Mouse (Mus musculus) embryonic facial prominence, embryonic 12.5 days (tissue): ENCODE measurements around the gene Lrch1. TPM values are rescaled to one million over a fixed set of nuclear protein-coding genes. Genes with fewer than 3 reads are reported as not detected.

ENCODE experiments used
- ATAC-seq: fragments of 200-750 bp; cut with Nextera tagmentation; 2 replicates; pipeline ENCODE4 v1.8.0; 2017; ENCODE audit not compliant: insufficient number of reproducible peaks, insufficient read depth, low FRiP score, low TSS enrichment
- H3K27ac ChIP-seq: fragments of 300-500 bp; sonication (generic); 2 replicates; pipeline ENCODE4 v1.5.1; 2016; ENCODE audit warnings: mild to moderate bottlenecking
- H3K27me3 ChIP-seq: fragments of 300-500 bp; sonication (generic); 2 replicates; pipeline ENCODE4 v1.6.1; 2016; ENCODE audit warnings: mild to moderate bottlenecking, moderate library complexity
- H3K36me3 ChIP-seq: fragments of 300-500 bp; sonication (generic); 2 replicates; pipeline ENCODE4 v1.6.1; 2016; ENCODE audit warnings: mild to moderate bottlenecking
- H3K4me1 ChIP-seq: fragments of 300-500 bp; sonication (generic); 2 replicates; pipeline ENCODE4 v1.6.1; 2016
- H3K4me2 ChIP-seq: fragments of 300-500 bp; sonication (generic); replicated peaks from 2 replicates; pipeline ENCODE4 v1.6.1; 2016; ENCODE audit warnings: mild to moderate bottlenecking, moderate library complexity
- H3K4me3 ChIP-seq: fragments of 300-500 bp; sonication (generic); 2 replicates; pipeline ENCODE4 v1.5.1; 2016; ENCODE audit warnings: mild to moderate bottlenecking
- H3K9ac ChIP-seq: fragments of 300-500 bp; sonication (generic); 2 replicates; pipeline ENCODE4 v1.6.1; 2016; ENCODE audit warnings: mild to moderate bottlenecking, moderate library complexity
- H3K9me3 ChIP-seq: fragments of 300-500 bp; sonication (generic); 2 replicates; pipeline ENCODE4 v1.6.1; 2016; ENCODE audit warnings: mild to moderate bottlenecking, moderate library complexity
- WGBS: fragments of 180-500 bp; shearing (Covaris S2); methylation state at CpG from one replicate; pipeline ENCODE4 v1.1.7; 2016; 5-methylcytosine and 5-hydroxymethylcytosine counted together
- polyA plus RNA-seq: library from polyadenylated mRNA; unstranded; fragments of >200 nt; fragmentation: Nextera tagmentation; extraction: Ambion mirVana; gene quantifications from 2 replicates; pipeline ENCODE4 v1.2.1, GENCODE M21; 2016

Gene Lrch1
- polyA plus RNA-seq, 1 experiment from 2014 or later: 15.7 TPM

DNA sequence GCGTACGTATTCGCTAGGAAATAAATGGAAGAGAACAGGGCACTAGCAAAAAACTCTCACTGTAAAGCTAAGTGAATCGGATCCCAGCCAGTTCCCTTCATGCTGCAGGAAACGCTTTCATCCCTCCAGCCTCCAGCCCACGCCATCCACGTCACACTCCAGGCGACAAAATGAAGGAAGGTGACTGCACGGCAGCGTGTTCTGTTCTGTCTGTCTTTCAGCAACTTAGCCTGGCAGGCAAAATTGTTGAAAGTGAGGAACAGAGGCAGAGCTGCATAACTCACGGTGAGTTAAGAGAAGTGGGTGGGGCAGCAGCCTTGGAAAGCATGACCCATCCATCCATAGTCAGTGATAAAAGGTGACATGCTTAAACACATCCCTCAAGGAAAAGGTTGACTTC, 64.5 kb downstream of the Lrch1 start:
- Histone ChIP-seq H3K4me3 (no peak overlapping the region), H3K9ac (no peak overlapping the region), H3K27ac (no peak overlapping the region), H3K36me3 (no peaks in the 10 kb centered on the region), H3K27me3 (no peaks in the 10 kb centered on the region), H3K4me2 (no peak overlapping the region), H3K9me3 (no peaks in the 10 kb centered on the region), H3K4me1 (peaks cover 36% of the 10 kb centered on the region)
- ATAC-seq: no peak
- WGBS: 53% methylated on average over 11 of the region's 11 CpGs

DNA sequence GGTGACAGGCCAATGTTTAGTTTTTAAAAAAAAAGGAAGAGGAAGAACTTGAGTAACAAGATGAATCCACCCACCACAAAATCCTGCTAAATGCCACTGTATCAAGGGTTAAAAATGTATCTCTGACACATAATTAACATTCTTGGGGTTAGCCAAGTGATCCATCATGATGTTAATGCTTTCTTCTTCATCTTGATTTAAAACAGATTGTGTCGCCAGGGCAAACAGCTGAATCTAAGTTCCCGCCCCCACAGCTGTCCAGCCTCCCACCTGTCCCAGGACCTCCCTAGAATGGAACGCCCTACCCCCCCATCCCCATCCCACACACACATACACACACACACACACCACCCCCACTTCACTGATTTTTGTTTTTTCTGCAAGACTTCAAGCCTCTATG, 64.9 kb downstream of the Lrch1 start:
- Histone ChIP-seq H3K4me2 (no peak overlapping the region), H3K9ac (no peak overlapping the region), H3K27me3 (no peaks in the 10 kb centered on the region), H3K36me3 (no peaks in the 10 kb centered on the region), H3K4me1 (peaks cover 36% of the 10 kb centered on the region), H3K27ac (no peak overlapping the region), H3K4me3 (no peak overlapping the region), H3K9me3 (no peaks in the 10 kb centered on the region)
- 40% methylated on average over 3 of the region's 3 CpGs for WGBS
- ATAC-seq: no peak

- no peak overlapping the region for H3K4me2 ChIP-seq
- no peak overlapping the region for H3K27ac ChIP-seq
- 83% methylated on average over 10 of the region's 10 CpGs for WGBS
- no peaks in the 10 kb centered on the region for H3K36me3 ChIP-seq
- H3K4me1 ChIP-seq: peaks cover 36% of the 10 kb centered on the region
- no peaks in the 10 kb centered on the region for H3K27me3 ChIP-seq
- H3K9me3 ChIP-seq: no peaks in the 10 kb centered on the region
- no peak overlapping the region for H3K9ac ChIP-seq
- no peak overlapping the region for H3K4me3 ChIP-seq
- no peak for ATAC-seq
These were observed 66.8 kb downstream of the Lrch1 start for GRCm38 (mm10) chr14:74880868-74881267.

- Histone ChIP-seq H3K4me2 (no peak overlapping the region), H3K27ac (no peak overlapping the region), H3K9ac (no peak overlapping the region), H3K36me3 (no peaks in the 10 kb centered on the region), H3K4me1 (peaks cover 25% of the 10 kb centered on the region), H3K9me3 (no peaks in the 10 kb centered on the region), H3K4me3 (no peak overlapping the region), H3K27me3 (no peaks in the 10 kb centered on the region)
- 75% methylated on average over 10 of the region's 10 CpGs for WGBS
- no peak for ATAC-seq
These were observed 68.2 kb downstream of the Lrch1 start for GRCm38 (mm10) chr14:74879480-74879879.

- H3K4me1 ChIP-seq: peaks cover 9% of the 10 kb centered on the region
- H3K9ac ChIP-seq: no peak overlapping the region
- 50% methylated on average over 5 of the region's 5 CpGs for WGBS
- no peak overlapping the region for H3K27ac ChIP-seq
- no peaks in the 10 kb centered on the region for H3K9me3 ChIP-seq
- H3K36me3 ChIP-seq: no peaks in the 10 kb centered on the region
- H3K4me2 ChIP-seq: no peak overlapping the region
- H3K27me3 ChIP-seq: no peaks in the 10 kb centered on the region
- no peak overlapping the region for H3K4me3 ChIP-seq
- no peak for ATAC-seq
These were observed 70.4 kb downstream of the Lrch1 start for GRCm38 (mm10) chr14:74877287-74877686.

GRCm38 (mm10) chr14:74871220-74871619, 76.5 kb downstream of the Lrch1 start:
- no peak overlapping the region for H3K9ac ChIP-seq
- no peak overlapping the region for H3K4me2 ChIP-seq
- ATAC-seq: no peak
- 48% methylated on average over 4 of the region's 4 CpGs for WGBS
- H3K4me3 ChIP-seq: no peak overlapping the region
- H3K4me1 ChIP-seq: peaks cover 32% of the 10 kb centered on the region
- no peaks in the 10 kb centered on the region for H3K36me3 ChIP-seq
- 0 out of 2 replicates have a peak, but pooled peaks cover 4% of the 10 kb centered on the region for H3K27me3 ChIP-seq
- H3K27ac ChIP-seq: no peak overlapping the region
- H3K9me3 ChIP-seq: no peaks in the 10 kb centered on the region

DNA sequence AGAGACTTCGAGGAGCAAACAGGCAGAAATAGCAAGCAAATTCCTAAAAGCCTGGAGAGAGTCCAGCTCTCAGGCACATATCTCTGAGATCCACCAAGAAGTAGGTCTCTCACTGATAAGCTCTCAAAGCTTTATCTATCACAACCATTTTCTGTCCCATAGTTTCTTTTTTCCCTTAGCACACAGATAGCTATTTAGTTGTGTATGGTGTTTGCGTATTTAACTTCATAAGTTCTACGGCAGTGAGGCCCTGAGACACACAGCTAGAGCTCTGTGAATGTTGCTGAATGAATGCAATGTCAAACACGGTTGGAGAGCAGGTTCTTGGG, 78.8 kb downstream of the Lrch1 start:
- Histone ChIP-seq H3K4me3 (no peak overlapping the region), H3K9me3 (no peaks in the 10 kb centered on the region), H3K27ac (no peak overlapping the region), H3K4me2 (no peak overlapping the region), H3K27me3 (0 out of 2 replicates have a peak, but pooled peaks cover 4% of the 10 kb centered on the region), H3K9ac (no peak overlapping the region), H3K4me1 (peaks cover 46% of the 10 kb centered on the region), H3K36me3 (no peaks in the 10 kb centered on the region)
- WGBS: 87% methylated on average over 4 of the region's 4 CpGs
- no peak for ATAC-seq

- no peak for ATAC-seq
These were observed 79.3 kb downstream of the Lrch1 start for GRCm38 (mm10) chr14:74868188-74868901.

DNA sequence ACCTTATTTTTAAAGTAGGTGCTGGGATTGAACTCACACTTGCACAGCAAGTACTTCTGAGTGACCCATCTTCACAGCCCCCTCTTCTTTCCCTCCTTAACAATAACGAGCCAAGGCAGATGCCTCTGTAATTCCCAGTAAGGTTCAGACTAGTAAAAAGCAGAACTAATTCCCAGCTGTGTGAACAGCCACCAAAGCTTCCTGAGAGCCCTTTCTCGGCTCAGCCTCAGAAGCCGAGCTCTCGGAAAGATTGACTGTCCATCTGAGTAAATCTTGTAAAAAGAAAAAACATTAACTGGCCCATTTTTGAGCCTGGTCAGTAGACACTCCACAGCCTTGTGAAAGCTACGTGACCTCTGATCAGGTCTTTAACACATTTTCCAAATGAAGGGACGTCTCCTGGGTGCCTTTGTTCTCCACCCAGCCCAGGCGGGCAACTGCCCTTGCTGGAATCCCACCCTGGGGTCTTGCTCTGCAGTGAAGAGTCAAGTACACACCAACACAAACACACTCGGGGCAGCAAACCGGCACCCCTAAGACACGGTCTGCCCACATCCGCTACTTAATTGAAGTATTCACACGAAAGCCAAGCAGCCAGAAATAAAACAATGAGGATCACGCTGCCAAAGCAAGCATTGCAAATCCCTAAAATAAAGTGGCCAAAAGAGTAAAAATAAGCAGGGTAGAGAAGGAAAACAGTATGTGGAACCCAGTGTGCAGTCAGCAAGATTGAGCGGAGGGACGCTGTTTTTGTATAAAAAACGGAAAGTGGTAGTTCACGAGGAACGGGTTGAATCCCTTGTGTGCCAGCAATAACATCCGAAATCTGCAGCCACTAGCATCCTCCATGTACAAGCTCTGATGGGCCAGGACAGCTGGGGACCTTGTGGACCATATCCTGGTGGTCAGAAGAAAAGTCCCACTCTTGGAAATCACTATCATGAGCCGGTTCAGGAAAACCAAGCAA, 80.3 kb downstream of the Lrch1 start:
- Histone ChIP-seq H3K27ac (0 out of 2 replicates have a peak overlapping the region, but pooled peaks have one; percentile 43), H3K4me3 (no peak overlapping the region), H3K4me1 (peaks cover 42% of the 10 kb centered on the region), H3K27me3 (0 out of 2 replicates have a peak, but pooled peaks cover 4% of the 10 kb centered on the region), H3K9ac (0 out of 2 replicates have a peak overlapping the region, but pooled peaks have one; percentile 7), H3K36me3 (no peaks in the 10 kb centered on the region), H3K9me3 (no peaks in the 10 kb centered on the region), H3K4me2 (peak overlapping the region; percentile 23; the same call in 1 of the 2 replicates)
- 52% methylated on average over 20 of the region's 20 CpGs for WGBS
- ATAC-seq: no peak

More at GRCm38 (mm10) chr14:74868188-74868901, 79.3 kb downstream of the Lrch1 start:
- Histone ChIP-seq H3K27ac (no peak overlapping the region), H3K27me3 (0 out of 2 replicates have a peak, but pooled peaks cover 4% of the 10 kb centered on the region), H3K4me2 (no peak overlapping the region), H3K9ac (no peak overlapping the region), H3K9me3 (no peaks in the 10 kb centered on the region), H3K4me3 (no peak overlapping the region), H3K4me1 (peaks cover 46% of the 10 kb centered on the region), H3K36me3 (no peaks in the 10 kb centered on the region)
- WGBS: 74% methylated on average over 2 of the region's 2 CpGs

DNA sequence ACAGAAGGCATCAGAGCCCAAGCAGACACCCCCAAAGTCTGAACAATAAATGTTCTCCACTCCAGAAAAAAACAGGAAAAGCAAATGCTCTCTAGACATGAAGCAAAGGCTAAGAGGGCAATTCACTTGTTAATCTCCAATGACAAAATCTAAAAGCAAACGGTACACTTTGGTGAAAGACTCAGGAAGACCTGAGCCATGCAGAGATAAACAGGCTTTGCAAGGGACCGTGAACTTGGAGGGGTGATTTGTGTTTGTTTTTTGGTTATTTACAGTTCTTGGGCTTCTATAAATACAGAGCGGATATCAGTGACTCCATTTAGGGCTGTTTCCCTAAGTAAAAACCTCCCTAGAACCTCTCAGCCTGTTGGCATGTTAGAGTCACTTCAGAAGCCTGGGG, 81.9 kb downstream of the Lrch1 start:
- no peak overlapping the region for H3K4me3 ChIP-seq
- H3K9me3 ChIP-seq: no peaks in the 10 kb centered on the region
- H3K4me1 ChIP-seq: peaks cover 34% of the 10 kb centered on the region
- H3K9ac ChIP-seq: no peak overlapping the region
- no peak for ATAC-seq
- 0 out of 2 replicates have a peak, but pooled peaks cover 4% of the 10 kb centered on the region for H3K27me3 ChIP-seq
- no peak overlapping the region for H3K27ac ChIP-seq
- no peak overlapping the region for H3K4me2 ChIP-seq
- WGBS: 66% methylated on average over 3 of the region's 3 CpGs
- H3K36me3 ChIP-seq: no peaks in the 10 kb centered on the region

DNA sequence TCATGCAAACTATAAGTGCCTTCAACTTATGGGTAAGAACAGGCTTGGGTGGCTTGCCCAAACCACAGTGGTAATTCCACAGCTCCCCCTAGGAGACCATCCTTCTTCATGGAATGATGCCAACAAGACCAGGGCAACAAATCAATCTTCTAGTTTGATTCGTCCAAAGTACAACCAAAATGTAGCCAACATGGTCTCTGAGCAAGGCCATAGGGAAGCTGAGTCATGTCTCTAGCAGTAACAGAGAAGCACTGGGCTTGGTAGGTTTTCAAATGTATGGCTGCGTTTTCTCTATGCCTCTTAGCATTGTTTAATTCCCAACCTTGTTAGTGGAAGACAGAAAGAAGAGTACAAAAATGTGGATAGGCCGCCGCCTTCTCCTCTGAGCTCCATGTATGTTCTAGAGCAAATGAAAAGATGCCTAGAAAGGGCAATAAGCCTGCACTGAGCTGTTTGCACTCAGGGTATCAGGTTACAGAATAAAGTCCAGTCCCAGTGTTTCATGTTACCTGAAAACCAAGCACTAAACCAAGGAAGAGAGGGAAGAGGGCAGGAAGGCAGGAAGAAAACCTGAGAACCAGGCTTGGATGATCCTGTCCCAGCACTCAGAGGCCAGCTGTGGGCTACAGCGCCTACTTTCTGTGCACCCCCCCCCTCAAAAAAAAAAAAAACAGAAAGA, 82.7 kb downstream of the Lrch1 start:
- Histone ChIP-seq H3K27ac (no peak overlapping the region), H3K36me3 (no peaks in the 10 kb centered on the region), H3K9ac (no peak overlapping the region), H3K9me3 (no peaks in the 10 kb centered on the region), H3K4me1 (peaks cover 30% of the 10 kb centered on the region), H3K27me3 (0 out of 2 replicates have a peak, but pooled peaks cover 4% of the 10 kb centered on the region), H3K4me2 (no peak overlapping the region), H3K4me3 (no peak overlapping the region)
- 68% methylated on average over 5 of the region's 5 CpGs for WGBS
- no peak; the same call in 1 of the 2 replicates for ATAC-seq
